Mouse (Mus musculus) liver, postnatal 0 days (tissue): ENCODE measurements around the gene Ctxn1.

Experiments used
- CTCF ChIP-seq: sonication (generic); IDR thresholded peaks from 2 replicates; pipeline ENCODE4 v1.5.1; 2016; ENCODE audit warnings: antibody characterized with exemption, low read depth
- EP300 ChIP-seq: IDR thresholded peaks from 2 replicates; pipeline ENCODE4 v1.6.1; 2016; ENCODE audit warnings: antibody characterized with exemption, low read depth, mild to moderate bottlenecking

DNA sequence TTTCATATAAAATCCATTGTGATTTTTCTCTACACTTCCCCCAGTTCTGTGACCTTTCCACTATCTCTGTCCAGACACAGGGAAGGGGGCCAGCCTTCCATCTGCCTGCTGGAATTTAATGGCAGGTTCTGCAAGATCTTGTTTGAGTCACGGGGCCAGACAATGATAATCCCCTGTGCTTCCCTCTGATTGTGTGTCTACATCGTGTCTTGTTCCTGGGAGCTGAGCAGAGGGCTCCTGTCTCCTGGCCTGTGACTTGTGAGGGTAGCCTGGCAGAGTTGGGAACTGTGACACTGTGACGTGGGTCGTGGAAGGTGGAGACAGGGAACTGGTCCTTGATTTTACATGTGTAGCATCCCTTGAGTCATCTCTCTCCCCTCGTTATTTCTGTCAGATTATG lies 29.3 kb downstream of the Ctxn1 start:
- no peak for TF ChIP-seq CTCF
- no peak for TF ChIP-seq EP300
